Mouse (Mus musculus): ENCODE data around the gene Lrig1.

Lrig1 gene

DNA sequence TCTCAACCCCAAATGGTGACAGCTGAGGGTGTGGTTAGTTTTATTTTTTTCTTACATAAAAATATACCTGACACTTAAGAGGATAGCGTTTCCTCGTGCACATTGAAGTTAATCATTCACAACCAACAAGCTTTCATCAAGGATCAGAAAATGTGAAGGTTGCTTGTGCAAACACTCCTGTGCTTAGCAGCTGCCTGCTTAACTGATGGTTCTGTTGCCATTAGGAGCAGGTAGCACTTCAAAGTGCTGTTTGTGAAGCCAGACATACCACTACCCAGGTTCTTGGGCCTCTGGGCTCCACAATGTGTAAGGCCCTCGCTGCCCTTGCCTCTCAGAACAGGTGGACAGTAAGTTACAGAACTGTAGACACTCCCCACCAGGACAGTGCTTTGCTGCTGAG, 23.1 kb downstream of the Lrig1 start:
- in situ Hi-C loops (cut with MseI, MboI) = no loop called here

DNA sequence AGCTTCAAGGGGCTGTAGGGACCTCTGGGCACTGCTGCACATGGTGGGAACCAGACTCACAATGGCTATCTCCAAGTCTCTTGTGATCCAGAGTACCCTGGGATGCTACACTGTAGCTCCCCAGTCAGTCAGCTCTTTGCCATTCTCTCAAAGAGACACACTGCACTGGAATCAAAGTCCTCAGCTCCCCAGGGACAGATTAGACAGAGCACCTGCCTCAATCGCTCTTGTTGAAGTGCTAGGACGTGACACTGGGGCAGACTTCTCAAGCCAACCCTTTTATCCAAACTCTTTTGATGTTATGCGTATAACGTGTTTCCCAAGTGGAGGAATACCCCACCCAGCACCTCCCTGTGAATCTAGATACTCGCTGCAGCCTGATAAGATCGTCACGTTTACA, 23.7 kb downstream of the Lrig1 start:
- in situ Hi-C loops (cut with MseI, MboI) = no loop called here

DNA sequence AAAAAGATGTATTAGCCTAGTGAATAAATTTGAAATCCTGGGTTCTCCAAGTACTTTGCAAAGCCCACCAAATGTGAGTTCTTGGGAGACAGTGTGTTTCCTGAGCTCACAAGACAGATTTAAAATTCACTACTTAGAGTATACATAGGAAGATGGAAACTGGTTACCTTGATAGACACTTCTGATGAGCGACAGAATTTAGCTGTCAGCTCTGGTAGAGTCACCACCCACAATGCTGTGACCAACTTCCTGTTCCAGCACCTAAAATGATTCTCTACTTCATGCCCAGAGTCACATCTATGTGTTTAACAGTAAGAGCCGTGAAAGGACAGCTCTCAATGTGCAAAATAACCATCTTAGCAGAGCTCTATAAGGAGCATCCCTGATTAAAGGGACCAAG, 27.5 kb downstream of the Lrig1 start:
- in situ Hi-C loops (cut with MseI, MboI) = no loop called here

DNA sequence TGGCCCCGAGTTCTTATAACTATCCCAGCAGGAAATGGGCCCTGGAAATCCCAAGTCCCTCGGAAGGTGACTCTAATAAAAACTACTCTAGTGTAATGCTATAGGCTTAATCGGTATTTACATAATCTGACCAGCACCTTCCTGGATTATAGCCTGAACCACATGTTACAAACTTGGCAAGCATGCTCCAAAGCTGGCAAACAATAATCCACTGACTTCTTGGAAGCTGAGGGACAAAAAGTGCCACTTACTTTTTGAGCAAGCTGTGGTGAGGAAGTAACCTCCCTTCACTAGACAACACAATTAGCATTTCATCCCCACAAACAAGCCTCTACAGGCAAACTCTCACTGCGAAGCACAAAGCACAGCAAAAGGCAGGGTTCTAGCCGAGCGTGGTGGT, 30.6 kb downstream of the Lrig1 start:
- in situ Hi-C loops (cut with MseI, MboI) = no loop called here

DNA sequence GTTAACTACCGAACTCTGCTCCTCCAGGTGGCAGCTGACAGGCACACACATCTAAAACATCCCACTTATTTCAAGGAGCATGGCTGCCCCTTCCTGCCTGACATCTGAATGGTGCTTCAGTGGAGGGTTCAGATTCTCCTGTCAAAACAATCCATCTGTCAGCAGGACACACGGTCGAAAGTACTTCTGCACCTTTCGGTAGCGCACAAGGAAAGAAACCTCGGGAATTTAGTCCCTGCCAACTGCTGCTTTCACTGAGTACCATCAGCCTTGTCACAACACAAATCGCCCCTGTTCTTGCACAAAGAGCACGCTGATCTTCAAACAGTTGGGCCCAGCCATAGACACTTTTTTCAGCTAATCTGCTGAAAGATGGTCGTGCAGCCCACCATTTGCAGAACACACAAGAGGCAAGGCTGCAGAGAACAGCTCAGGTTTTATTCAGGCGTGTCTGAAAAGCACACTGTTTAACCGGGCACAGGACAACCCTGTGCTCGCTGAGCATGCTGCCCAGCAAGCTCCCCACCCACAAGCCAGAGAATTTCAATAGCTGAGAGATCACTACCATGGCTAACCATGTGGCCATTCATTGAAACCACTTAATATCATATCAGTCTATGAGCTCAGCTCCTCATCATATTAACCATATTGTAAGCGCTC, 31.6 kb downstream of the Lrig1 start:
- in situ Hi-C loops (cut with MseI, MboI) = no loop called here

DNA sequence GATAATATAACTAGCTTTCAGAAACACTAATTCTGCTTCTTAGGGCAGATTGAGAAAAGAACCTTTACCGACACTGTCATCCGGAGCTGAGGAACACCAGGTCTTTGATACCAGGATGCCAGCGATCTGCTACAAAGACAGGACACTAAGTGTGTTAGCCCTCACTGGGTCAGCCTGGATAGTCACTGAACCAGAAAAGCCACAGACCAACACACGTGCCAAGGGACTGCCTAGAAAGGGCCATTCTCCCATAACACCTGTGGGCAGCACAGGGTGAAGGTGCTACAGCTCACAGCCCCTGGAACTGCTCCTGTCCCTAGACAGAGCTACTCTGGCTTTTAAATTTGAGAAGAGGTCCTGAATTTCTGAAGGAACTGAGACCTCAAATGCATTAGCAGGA, 32.8 kb downstream of the Lrig1 start:
- in situ Hi-C loops (cut with MseI, MboI) = no loop called here

DNA sequence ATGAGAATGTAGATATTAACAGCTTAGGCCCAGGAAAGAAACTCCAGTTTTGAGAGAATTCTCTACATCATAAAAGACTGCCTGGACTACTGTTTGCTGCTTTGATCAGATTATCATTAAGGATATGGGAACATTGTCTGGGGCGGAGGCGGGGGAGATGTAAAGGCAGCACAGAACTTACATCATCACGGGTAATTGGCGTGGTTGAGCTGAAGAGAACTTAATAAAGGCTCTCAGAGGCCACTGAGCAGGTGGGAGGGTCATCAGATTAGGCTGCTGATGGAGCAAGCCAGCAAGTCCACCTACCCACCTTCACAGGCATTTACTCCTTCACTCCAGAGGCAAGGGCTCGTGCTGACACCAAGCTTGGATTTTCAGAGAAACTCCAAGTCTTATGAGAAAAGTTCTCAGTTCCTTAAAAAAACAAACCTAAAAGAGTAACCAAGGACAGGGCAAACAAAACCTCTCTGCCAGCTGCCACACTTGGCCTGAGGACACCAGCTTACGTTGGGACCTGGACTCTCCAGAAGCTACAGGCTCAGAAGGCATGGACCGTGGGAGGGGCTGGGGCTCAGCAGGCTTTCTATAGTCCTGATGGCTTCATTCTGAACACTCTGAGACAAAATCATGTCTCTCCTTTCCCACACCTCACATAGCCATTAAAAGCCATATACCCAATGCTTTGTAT, 33.4 kb downstream of the Lrig1 start:
- in situ Hi-C loops (cut with MseI, MboI) = no loop called here

DNA sequence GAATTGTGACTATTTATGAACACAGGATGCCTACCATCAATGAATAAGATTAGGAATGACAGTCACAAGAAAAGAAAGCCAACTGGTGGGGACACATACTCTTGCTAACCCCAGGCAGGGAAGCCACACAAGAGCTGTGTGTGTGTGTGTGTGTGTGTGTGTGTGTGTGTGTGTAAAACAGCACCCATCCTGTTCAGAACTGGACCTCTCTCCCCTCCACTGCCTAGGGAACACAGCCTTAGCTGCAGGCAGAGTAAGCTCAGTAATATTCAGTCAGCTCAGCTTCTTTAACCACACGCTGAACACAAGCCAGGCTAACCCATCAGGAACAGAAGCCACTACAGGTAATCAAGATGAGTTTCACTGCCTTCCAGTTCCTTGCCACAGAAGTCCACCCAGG, 34.3 kb downstream of the Lrig1 start:
- in situ Hi-C loops (cut with MseI, MboI) = no loop called here

DNA sequence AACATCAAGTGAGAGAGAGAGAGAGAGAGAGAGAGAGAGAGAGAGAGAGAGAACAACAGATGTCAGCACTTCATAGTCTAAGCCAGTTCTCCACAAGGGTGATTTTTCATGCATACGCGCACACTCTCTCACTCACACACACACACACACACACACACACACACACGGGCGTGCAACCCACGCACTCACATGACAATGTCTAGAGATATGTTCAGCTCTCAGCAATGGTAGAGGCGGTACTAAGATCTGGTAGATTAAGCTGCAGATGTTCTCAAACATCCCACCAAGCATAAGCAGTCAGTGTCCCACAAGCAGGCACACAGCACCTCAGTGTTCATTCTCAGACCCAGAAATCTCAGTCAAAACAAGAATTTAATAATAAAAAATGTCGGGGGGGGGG, 34.7 kb downstream of the Lrig1 start:
- in situ Hi-C loops (cut with MseI, MboI) = no loop called here

DNA sequence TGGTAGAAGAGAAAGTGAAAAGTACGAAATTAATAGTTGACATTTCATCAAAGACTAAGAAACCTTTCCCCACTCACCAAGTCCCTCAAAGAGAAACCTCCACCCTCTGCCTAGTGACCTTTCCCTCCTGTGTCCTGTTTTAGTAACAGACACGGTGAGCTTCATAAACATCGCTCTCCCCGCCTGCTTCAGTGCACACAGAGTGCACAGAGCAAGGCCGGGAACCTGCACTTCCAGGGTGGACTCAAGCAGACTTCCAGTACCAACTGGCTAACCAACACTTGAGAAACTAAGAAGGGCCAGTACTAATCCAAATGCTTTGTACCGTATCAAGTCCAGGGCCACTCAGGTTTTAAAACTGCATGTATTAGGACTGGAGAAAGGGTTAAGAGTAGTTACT, 36.0 kb downstream of the Lrig1 start:
- in situ Hi-C loops (cut with MseI, MboI) = no loop called here

DNA sequence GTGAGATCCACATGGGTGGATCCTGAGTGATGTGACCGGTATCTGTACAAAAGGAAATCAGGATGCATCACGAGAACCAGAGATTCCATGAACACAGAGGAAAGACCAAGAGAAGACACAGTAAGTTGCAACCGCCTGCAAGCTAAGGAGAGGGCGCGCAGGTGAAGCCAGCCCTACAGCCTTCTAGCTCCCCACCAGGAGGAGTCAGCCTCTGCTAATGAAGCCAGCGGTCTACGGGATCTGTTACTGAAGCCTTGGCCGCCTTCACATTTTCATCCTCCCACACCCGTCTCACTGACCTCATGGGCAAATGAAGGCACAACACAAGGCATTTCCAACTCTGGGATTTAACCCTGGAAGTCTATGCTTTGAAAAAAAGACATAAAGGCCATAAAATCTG, 38.0 kb downstream of the Lrig1 start:
- in situ Hi-C loops (cut with MseI, MboI) = no loop called here

DNA sequence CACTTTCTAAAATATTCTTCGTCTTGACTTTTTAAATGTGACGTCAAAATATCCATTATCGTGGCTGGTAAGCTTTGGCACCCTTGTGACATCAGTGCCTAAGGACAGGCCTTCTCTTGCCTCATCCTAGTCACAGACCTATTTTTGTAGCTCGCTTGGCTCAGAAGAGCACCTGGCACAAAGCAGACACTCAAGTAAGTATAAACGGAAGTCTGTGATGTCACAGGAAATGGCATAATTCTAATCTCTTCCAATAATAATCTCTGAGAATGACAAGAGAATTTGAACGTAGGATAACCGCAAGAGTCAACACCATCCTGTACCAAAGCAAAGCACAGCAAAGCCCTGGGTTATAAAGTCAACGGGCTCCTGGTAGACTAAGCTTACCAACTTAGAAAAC, 38.6 kb downstream of the Lrig1 start:
- in situ Hi-C loops (cut with MseI, MboI) = no loop called here

DNA sequence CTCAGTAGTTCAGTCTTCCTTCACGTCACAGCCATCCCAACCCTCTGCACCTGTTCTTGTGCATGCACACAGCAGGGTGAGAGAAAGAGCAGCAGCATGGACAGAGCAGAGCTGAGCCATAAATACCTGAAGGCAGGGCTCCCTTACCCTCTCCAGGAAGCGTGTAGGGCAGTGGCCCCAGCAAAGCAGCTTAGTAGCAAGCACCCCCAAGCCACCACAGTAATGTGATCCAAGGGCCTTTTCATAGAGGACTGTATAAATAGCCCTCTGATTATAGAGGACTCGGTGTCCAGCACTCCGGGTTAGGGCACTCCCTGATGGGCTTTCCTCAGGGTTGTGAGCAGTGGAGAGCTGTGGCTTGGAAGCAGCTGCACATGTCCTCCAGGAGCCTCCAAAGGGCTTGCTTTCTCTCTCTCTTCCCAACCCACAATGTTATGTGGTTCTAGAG, 40.0 kb downstream of the Lrig1 start:
- in situ Hi-C loops (cut with MseI, MboI) = no loop called here

DNA sequence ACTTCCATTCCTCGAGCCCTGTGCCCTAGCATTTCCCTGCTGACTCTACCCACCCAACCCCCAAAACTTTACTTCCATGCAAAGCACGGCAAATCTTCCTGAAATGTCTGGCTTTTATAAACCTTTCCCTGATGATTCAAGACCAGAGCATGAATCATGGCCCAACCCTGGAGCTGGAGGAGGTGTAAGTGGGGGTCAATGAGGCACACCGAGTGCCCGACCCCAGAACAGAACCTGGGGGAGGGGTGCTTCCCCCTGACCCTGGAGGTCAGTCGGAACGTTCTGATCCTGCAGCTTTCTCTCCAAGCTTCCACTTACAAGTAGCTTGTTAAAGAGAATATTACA, 41.9 kb downstream of the Lrig1 start:
- in situ Hi-C loops (cut with MseI, MboI) = no loop called here

DNA sequence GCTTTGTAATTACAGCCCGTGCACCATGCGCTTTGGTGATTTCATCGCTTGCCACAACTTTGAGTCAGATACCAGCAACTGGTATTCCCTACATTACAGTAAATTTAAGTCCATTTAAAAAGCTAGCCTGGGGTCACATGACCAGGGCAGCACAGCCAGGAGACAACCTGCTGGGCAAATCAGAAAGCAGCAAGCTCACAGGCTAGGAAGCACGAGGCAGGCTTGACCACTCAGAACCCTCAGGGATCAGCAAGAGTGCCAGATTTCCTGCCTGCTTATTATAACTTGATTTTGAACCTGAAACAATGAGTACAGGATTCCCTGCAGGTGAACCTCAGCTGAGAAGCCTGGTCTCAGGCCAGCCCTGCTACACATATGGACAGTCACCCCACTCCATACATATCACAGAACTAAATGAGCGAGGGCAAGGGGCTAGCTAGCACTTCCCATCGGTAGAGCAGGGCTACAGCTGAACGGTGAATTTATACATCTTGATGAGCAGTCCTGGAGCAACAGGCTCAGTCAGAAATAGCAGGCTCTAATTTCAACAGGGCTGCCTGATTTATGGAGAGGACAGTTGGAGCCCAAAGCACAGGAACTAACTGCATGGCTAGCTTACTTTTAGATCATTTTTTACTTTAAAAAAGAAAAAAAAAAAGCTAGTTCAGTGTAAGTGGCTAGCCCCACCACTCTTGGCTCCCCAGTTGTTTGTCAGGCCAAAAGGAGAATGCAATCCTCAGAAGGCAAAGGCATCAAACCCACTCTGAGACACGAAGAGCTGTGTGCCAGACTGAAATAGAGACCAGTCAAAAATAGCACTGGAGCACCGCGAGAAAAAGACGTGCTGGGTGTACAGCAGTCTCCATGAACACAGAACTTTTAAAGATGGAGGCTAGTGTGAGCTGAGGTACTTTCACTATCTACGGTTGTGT, 42.5 kb downstream of the Lrig1 start:
- in situ Hi-C loops (cut with MseI, MboI) = no loop called here

DNA sequence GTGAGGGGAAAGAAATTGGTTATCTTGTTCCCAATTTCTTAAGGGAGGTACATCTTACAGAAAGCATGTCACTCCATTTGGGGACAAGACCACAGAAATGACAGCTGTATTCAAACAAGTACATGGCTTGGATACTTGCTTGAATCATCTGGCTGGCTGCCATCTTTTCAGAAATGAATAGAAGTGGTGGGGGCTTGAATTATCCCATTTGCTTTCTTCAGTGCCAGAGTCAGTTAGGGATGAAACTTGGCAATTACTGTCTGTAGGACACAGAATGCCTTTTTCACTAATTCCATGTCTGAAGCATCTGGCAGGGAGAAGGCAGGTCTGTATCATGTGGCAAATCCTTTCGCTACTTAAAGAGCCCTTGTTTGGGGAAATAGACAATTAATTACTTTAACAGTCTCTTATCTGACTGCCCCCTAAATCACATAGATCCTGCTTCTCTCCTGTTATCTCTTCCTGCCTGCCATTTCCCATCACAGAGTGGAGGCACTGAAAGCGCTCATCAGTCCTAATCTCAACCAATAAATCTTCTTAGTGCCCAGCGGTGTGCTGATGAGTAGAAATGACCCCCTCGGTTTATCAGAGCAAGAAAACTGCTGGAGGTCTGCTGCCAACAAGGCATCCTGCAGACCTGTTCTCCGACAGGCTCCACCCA, 44.0 kb downstream of the Lrig1 start:
- in situ Hi-C loops (cut with MseI, MboI) = no loop called here

DNA sequence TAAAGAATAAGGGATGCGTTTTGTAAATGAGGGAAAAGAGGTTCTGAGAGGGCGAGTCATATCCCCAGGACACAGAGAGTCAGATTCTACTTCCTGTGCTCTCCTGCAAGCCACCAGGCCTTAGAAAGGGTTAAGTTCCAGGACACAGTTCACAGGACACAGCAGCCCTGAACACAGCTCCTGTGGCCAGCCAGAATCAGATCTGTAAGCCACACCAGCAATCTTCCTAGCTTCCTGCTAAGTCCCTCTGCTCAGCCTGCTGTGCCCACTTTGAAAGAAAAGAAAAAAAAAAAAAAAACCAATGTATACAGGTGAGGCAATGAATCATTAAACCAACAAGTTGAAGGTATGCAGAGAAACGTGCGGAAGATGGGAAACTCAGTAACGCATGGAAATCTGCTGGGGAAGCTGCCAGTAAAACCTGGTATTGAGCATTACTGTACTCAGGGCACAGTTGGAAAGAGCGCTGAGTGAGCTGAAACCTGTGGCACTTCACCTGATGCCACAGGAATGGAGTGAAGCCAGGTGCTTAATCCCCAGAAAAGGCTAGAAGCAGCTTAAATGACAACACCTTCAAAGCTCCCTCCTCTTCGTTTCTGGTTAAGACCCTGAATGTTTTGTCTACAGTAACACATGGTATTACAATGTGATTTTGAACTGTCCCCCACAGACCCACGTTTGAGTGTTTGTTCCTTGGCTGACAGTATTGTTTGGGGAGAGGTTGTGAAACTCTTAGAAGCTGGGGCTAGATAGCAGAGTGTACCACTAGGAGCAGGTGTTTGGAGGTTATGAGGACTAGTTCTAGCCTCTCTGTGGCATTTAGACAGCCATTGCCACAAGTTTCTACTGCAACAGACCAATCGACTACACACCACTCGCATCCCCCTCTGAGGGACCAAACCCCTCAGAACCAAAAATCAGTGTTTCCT, 46.3 kb downstream of the Lrig1 start:
- in situ Hi-C loops (cut with MseI, MboI) = no loop called here

DNA sequence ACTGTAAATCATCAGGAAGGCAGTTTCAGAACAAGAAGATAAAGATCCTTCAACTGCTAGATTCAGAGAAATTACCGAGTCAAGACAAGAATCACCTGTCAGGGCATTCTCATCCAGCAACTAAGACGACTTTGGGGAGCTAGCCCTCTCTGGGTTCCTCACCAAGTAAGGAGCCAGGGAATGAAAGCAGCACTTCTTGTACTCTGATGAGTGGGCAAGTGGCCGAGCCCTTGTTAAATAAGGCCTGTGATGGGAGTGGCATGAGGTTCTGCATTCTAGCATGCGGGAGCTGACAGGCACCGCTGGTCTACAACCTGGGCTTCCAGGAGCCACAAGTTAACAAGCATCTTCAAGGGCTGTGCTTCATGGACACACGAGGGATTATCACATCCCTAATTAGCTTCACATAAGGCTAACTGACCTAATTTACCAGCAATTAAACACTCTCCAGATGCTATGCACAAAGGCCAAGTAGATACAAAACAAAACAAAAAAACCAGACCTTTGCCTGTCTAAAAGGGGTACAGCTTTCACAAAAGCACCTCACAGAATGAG, 47.2 kb downstream of the Lrig1 start:
- in situ Hi-C loops (cut with MseI, MboI) = no loop called here

DNA sequence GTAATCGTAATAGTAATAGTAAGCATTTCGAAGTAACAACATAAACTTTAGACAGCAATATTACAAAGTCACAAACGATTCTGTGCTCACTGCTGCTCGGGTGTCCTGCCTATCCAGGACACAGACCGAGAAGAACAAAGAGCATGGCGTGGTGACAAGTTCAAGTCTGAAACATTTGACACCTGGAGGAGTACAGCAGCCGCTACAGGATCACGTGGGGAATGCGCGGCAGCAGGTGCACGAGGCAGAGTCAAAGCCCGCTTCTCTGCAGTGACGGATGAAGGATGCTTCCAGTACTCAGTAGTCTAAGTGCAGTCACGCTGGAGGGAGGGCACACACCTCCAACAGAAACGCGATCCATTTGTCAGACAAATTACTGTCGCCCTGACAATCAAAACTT, 48.4 kb downstream of the Lrig1 start:
- in situ Hi-C loops (cut with MseI, MboI) = no loop called here

DNA sequence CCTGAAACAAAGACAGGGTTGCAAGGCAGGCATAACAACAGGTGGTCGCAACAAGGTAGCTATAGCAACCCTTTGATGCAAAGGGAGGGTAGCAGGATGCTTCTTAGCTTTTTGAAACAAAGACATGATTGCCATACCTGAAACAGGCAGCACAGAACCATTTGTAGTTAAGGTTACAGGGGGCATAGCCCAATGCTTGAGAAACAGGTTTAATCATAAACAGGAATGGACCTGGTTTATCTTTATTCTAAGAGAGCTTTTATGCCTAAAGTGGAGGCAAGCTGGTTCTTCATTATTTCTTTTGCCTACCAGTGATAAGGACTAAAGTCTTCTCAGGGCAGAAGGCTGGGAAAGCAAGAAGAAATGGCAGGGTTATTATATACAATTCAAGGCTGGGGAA, 50.3 kb downstream of the Lrig1 start:
- in situ Hi-C loops (cut with MseI, MboI) = no loop called here

DNA sequence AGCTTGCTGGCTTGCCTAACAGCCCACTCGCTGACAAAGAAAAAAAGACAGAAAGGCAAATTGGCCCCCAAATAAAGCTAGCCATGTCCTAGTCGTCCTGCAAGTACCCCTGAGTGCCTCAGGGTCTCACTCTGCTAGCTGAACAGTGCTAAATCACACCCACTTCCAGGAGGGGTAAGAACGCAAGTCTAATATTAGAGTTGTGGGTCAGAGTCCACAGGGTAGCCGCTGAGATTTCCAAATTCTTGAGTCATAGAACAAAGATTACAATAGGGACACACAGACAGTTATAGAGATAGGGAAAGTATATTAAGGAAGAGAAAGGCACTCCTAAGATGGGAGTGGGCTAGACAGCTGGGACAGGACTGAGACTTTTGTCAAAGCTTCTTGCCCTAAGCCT, 51.5 kb downstream of the Lrig1 start:
- in situ Hi-C loops (cut with MseI, MboI) = no loop called here
